29 mouse cellular contexts compared by ENCODE assay signal in genomic region chr1:51970182-51970581, GRCm38 (mm10). TPM values are rescaled to one million over a fixed set of nuclear protein-coding genes. Genes with fewer than 3 reads are reported as not detected.
A peak's percentile ranks its signal among the peaks of the same experiment; 100 is the strongest.
DNase-seq lines count a peak whose midpoint lies in the region; ATAC-seq and TF ChIP-seq lines count a peak whose summit lies in the region.
"Had no signal": no experiment of that assay in that cellular context is flagged by ENCODE, and none has a peak within 500 bp of the region (broad histone marks: within the 10 kb centered on the region; RNA-seq: fewer than 3 reads in every experiment).

No protein-coding gene starts in this region.

- H3K36me3 ChIP-seq in CH12.LX (replicated peaks in 1 of 2; ENCODE audit: control insufficient read depth in 1 of 2, insufficient read depth in 1 of 2, low read length in 1 of 2) = no peaks in the 10 kb centered on the region
- H3K36me3 ChIP-seq: embryonic facial prominence, embryonic 13.5 days; embryonic facial prominence, embryonic 15.5 days; forebrain, embryonic 10.5 days; forebrain, embryonic 12.5 days had no signal

- TF ChIP-seq RAD21 in CH12.LX (IDR thresholded peaks at IDR 0.05; ENCODE audit: low read depth, low read length) = no peak

- in situ Hi-C loops in CH12.LX (cut with MboI; ENCODE audit: low pct_ligation_motif_present, low pct_unique_long_range_greater_than_20kb, low sequenced_read_pairs) = no loop called here

- H3K4me2 ChIP-seq in CH12.LX (ENCODE audit: insufficient read depth, low read depth, poor library complexity, severe bottlenecking) = no peak overlapping the region
- H3K4me2 ChIP-seq: embryonic facial prominence, embryonic 13.5 days; embryonic facial prominence, embryonic 15.5 days; forebrain, embryonic 12.5 days had no signal

- dilution Hi-C loops in CH12.LX (cut with MboI; ENCODE audit: extremely low pct_ligation_motif_present, extremely low pct_unique_long_range_greater_than_20kb, low sequenced_read_pairs) = no loop called here

- no peak for TF ChIP-seq EP300 in CH12.LX (IDR thresholded peaks at IDR 0.05; ENCODE audit: low read length)

- H3K4me3 ChIP-seq in CH12.LX (replicated peaks in 1 of 3; ENCODE audit: low read depth in 2 of 3, low read length in 2 of 3, poor library complexity in 1 of 3) = no peak overlapping the region
- H3K4me3 ChIP-seq: embryonic facial prominence, embryonic 13.5 days; embryonic facial prominence, embryonic 15.5 days; erythroblast, embryonic 14.5 days; forebrain, embryonic 10.5 days; forebrain, embryonic 12.5 days had no signal

- peak; percentile 65; the same call in 1 of the 2 replicates for ATAC-seq in frontal cortex, adult (ENCODE audit: low TSS enrichment)
- ATAC-seq: activated CD4-positive, CD25-positive, alpha-beta regulatory T cell, adult 4 months; CD4-positive, CD25-positive, alpha-beta regulatory T cell, adult 4 months; forebrain, embryonic 14.5 days; forebrain, embryonic 16.5 days; Patski had no signal

- no peak overlapping the region for H3K27ac ChIP-seq in CH12.LX (ENCODE audit: insufficient read depth, low read depth)
- H3K27ac ChIP-seq: embryonic facial prominence, embryonic 13.5 days; embryonic facial prominence, embryonic 15.5 days; forebrain, embryonic 10.5 days; forebrain, embryonic 12.5 days had no signal

- TF ChIP-seq CTCF in CH12.LX (conservative IDR thresholded peaks at IDR 0.05 in 1 of 2, IDR thresholded peaks at IDR 0.05 in 1 of 2; ENCODE audit: low read depth in 2 of 2, low read length in 2 of 2) = no peak

- H3K79me2 ChIP-seq in CH12.LX (replicated peaks; ENCODE audit: control insufficient read depth, extremely low read depth, insufficient read depth, poor library complexity, severe bottlenecking) = no peaks in the 10 kb centered on the region

- peaks cover 0 to 6% of the 10 kb centered on the region in 2 experiments; a peak in 2 of 4 replicates for H3K4me1 ChIP-seq in CH12.LX (ENCODE audit: control insufficient read depth in 1 of 2, insufficient read depth in 2 of 2)
- H3K4me1 ChIP-seq: embryonic facial prominence, embryonic 13.5 days; forebrain, embryonic 10.5 days had no signal

- no peak for TF ChIP-seq POLR2A in CH12.LX (IDR thresholded peaks at IDR 0.05; ENCODE audit: low read depth, low read length)

- no peak for DNase-seq in frontal cortex, postnatal 10 days (ENCODE audit: low spot score in 2 of 2)
- DNase-seq in retina, postnatal 1 day = peak; percentile 11
- no peak for DNase-seq in retina, embryonic 14.5 days (ENCODE audit: low spot score)
- peak; percentile 20 for DNase-seq in CH12.LX (ENCODE audit: extremely low read depth)
- peak; percentile 57 for DNase-seq in brain, adult 2 months (ENCODE audit: low read depth, low spot score)
- DNase-seq in cerebellum, adult 11 months = no peak
- no peak for DNase-seq in adrenal gland, postnatal 4 days (ENCODE audit: low spot score in 2 of 2)
- DNase-seq: adrenal gland, adult 8-10 months; adrenal gland, postnatal 14 days; adrenal gland, postnatal 36 days; B cell, adult 2 months; cerebellum, adult 18-20 months; cerebellum, adult 8-10 months; cerebellum, adult 9-11 months; cerebellum, postnatal 14 days; cerebellum, postnatal 36 days; embryo, embryonic 11 days had no signal

- no peaks in the 10 kb centered on the region for H3K9me3 ChIP-seq in CH12.LX (replicated peaks; ENCODE audit: low read length)
- H3K9me3 ChIP-seq: embryonic facial prominence, embryonic 13.5 days; embryonic facial prominence, embryonic 15.5 days; forebrain, embryonic 10.5 days; forebrain, embryonic 12.5 days had no signal

- no peaks in the 10 kb centered on the region for H3K27me3 ChIP-seq in CH12.LX (replicated peaks)
- H3K27me3 ChIP-seq: embryonic facial prominence, embryonic 13.5 days; embryonic facial prominence, embryonic 15.5 days; forebrain, embryonic 12.5 days had no signal

- no peak overlapping the region for H3K9ac ChIP-seq in CH12.LX (ENCODE audit: insufficient read depth, low read depth)
- H3K9ac ChIP-seq: embryonic facial prominence, embryonic 13.5 days; embryonic facial prominence, embryonic 15.5 days; forebrain, embryonic 12.5 days had no signal

TF ChIP-seq in CH12.LX, 34 proteins besides CTCF, POLR2A, EP300 and RAD21:
- 0 out of 2 replicates have a peak, but pooled peaks have one; percentile 30 for TF ChIP-seq MAX (IDR thresholded peaks at IDR 0.05; ENCODE audit: low read length)
- no peak for TF ChIP-seq CHD2 (IDR thresholded peaks at IDR 0.05; ENCODE audit: low read length)

RNA-seq across cellular contexts. Expression of gene Stat4, which starts 16.8 kb away (rescaled TPM):
- total RNA-seq in CH12.LX (2012; rRNA removed) = 9.1 and 17.5 TPM in 2 replicates
- total RNA-seq in CH12.LX (2014; rRNA removed) = 12.2 and 16.7 TPM in 2 replicates
- 10.6 and 11.4 TPM in 2 replicates for polyA plus RNA-seq in CH12.LX (2012; ENCODE audit: insufficient read length, low read depth)
- under 1 TPM; 0.65 to 0.67 TPM for total RNA-seq in adrenal gland, postnatal 4 days (2021)
- total RNA-seq: MEL had no signal
- polyA plus RNA-seq: erythroblast, embryonic 14.5 days; Patski had no signal

RNA-seq across cellular contexts. Expression of gene Myo1b, which starts 54.3 kb away (rescaled TPM):
- total RNA-seq in CH12.LX (2012; rRNA removed) (not detected in 2 replicates), CH12.LX (2014; rRNA removed) (0.07 and 0.47 TPM in 2 replicates)
- polyA plus RNA-seq in CH12.LX (2012; ENCODE audit: insufficient read length, low read depth) = 0.07 TPM in 1 of 2 replicates, not detected in the other
- 10 to 100 TPM; 79.8 to 88.2 TPM for total RNA-seq in adrenal gland, postnatal 4 days (2021)
- total RNA-seq: MEL had no signal
- polyA plus RNA-seq: erythroblast, embryonic 14.5 days had no signal

Comparison
In these comparisons a context has a peak if more than half of its experiments do, and no peak if none do; other contexts are left out.
1. DNase-seq: peak in retina, postnatal 1 day (single experiment), CH12.LX (single experiment) and brain, adult 2 months (single experiment); none in frontal cortex, postnatal 10 days (0 of 2), retina, embryonic 14.5 days (single experiment), cerebellum, adult 11 months (single experiment) and adrenal gland, postnatal 4 days (0 of 2).
2. RNA of gene Stat4, which starts 16.8 kb away (total RNA-seq): 9.1 to 17.5 TPM in CH12.LX; 0.65 to 0.67 TPM in adrenal gland, postnatal 4 days; every median in the first group is over 4 times any median in the second.
3. RNA of gene Myo1b, which starts 54.3 kb away (total RNA-seq): 79.8 to 88.2 TPM in adrenal gland, postnatal 4 days; 0.07 to 0.47 TPM in CH12.LX; every median in the first group is over 10 times any median in the second.